Mouse (Mus musculus) liver, embryonic 12.5 days (tissue): ENCODE data around the gene Wnt10b. TPM values are rescaled to one million over a fixed set of nuclear protein-coding genes. Genes with fewer than 3 reads are reported as not detected.

Experiments used
- ATAC-seq: fragments of 200-750 bp; cut with Nextera tagmentation; 2 replicates; pipeline ENCODE4 v1.8.0; 2017; ENCODE audit warnings: moderate number of reproducible peaks, mild to moderate bottlenecking, moderate library complexity
- H3K27ac ChIP-seq: fragments of 300-500 bp; sonication (generic); 2 replicates; pipeline ENCODE4 v1.5.1; 2016; ENCODE audit warnings: mild to moderate bottlenecking
- H3K27me3 ChIP-seq: fragments of 300-500 bp; sonication (generic); replicated peaks from 2 replicates; pipeline ENCODE4 v1.6.1; 2016; ENCODE audit warnings: mild to moderate bottlenecking, moderate library complexity
- H3K36me3 ChIP-seq: fragments of 300-500 bp; sonication (generic); 2 replicates; pipeline ENCODE4 v1.6.1; 2016; ENCODE audit warnings: mild to moderate bottlenecking, moderate library complexity
- H3K4me1 ChIP-seq: fragments of 300-500 bp; sonication (generic); 2 replicates; pipeline ENCODE4 v1.6.1; 2016
- H3K4me2 ChIP-seq: fragments of 300-500 bp; sonication (generic); 2 replicates; pipeline ENCODE4 v1.6.1; 2016; ENCODE audit warnings: mild to moderate bottlenecking, moderate library complexity
- H3K4me3 ChIP-seq: fragments of 300-500 bp; sonication (generic); 2 replicates; pipeline ENCODE4 v1.5.1; 2016; ENCODE audit warnings: mild to moderate bottlenecking, moderate library complexity
- H3K9ac ChIP-seq: fragments of 300-500 bp; sonication (generic); 2 replicates; pipeline ENCODE4 v1.6.1; 2016; ENCODE audit warnings: mild to moderate bottlenecking, moderate library complexity
- H3K9me3 ChIP-seq: fragments of 300-500 bp; sonication (generic); replicated peaks from 2 replicates; pipeline ENCODE4 v1.6.1; 2016; ENCODE audit warnings: mild to moderate bottlenecking, moderate library complexity
- WGBS: fragments of 180-500 bp; shearing (Covaris S2); methylation state at CpG from one replicate; pipeline ENCODE4 v1.1.7; 2016; ENCODE audit not compliant: insufficient replicate concordance; 5-methylcytosine and 5-hydroxymethylcytosine counted together
- polyA plus RNA-seq: library from polyadenylated mRNA; unstranded; fragments of >200 nt; fragmentation: Nextera tagmentation; extraction: Ambion mirVana; gene quantifications from 2 replicates; pipeline ENCODE4 v1.2.1, GENCODE M21; 2016

The Wnt10b gene
- polyA plus RNA-seq, 1 experiment from 2014 or later: not detected

DNA sequence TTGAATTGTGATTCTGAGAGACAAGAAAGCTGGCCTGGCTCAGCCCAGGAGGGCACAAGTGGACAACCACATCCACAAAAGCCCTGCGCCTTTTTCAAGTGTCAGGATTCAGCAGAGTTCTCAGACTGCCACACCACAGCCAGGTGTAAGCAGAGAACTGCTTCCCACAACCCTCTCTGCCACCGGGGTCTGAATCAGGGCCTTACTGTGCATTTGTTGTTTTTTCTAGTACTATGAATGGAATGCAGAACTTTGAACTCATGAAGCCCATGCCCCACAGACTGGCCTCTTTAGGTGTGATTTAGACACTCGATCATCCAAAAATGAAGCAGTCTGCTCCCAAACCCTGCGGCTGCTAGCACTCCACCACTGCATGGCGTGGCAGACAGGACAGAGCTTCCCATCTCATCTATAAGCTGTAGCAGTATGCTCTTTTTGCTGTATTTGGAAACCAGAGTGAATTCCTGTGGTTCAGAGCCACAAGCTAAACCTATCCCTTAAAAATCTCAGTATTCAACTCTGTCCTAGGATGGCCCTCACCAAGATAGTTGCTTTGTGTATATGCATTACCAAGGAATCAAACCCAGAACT lies 43.9 kb downstream of the Wnt10b start:
- H3K9ac ChIP-seq: no peak overlapping the region

DNA sequence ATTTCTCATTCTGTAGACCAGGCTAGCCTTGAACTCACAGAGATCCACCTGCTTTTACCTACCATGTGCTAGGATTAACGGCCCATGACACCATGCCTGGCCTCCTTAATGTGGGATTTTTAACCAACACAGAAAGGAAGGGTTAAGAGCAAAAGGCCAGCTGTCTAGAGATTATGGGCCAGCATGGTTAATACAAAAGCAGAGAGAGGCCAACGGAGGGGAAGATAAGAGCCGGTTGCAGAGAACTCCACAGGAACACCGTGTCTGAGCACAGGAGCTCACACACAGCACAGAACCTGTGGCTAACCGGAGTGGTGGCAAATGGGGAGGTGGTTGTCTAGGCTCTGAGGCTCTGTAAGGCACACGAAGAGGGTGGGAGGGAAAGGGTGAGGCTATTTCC lies 44.6 kb downstream of the Wnt10b start:
- Histone ChIP-seq H3K9ac (no peak overlapping the region), H3K36me3 (peaks cover 20% of the 10 kb centered on the region), H3K9me3 (no peaks in the 10 kb centered on the region), H3K27ac (peak overlapping the region; percentile 32), H3K4me1 (peaks cover 34% of the 10 kb centered on the region), H3K4me3 (no peak overlapping the region), H3K27me3 (peaks cover 15% of the 10 kb centered on the region), H3K4me2 (no peak overlapping the region; the same call in 1 of the 2 replicates)
- peak; percentile 53; the same call in 1 of the 2 replicates for ATAC-seq
- 17% methylated on average over 6 of the region's 6 CpGs for WGBS

More for the DNA sequence above, 43.9 kb downstream of the Wnt10b start:
- H3K27ac ChIP-seq: peak overlapping the region; percentile 32; the same call in 1 of the 2 replicates
- no peaks in the 10 kb centered on the region for H3K9me3 ChIP-seq
- peaks cover 8% of the 10 kb centered on the region for H3K27me3 ChIP-seq
- peaks cover 26% of the 10 kb centered on the region for H3K36me3 ChIP-seq
- peaks cover 33% of the 10 kb centered on the region for H3K4me1 ChIP-seq
- no peak for ATAC-seq
- 69% methylated on average over 5 of the region's 5 CpGs for WGBS
- H3K4me2 ChIP-seq: no peak overlapping the region
- H3K4me3 ChIP-seq: no peak overlapping the region

DNA sequence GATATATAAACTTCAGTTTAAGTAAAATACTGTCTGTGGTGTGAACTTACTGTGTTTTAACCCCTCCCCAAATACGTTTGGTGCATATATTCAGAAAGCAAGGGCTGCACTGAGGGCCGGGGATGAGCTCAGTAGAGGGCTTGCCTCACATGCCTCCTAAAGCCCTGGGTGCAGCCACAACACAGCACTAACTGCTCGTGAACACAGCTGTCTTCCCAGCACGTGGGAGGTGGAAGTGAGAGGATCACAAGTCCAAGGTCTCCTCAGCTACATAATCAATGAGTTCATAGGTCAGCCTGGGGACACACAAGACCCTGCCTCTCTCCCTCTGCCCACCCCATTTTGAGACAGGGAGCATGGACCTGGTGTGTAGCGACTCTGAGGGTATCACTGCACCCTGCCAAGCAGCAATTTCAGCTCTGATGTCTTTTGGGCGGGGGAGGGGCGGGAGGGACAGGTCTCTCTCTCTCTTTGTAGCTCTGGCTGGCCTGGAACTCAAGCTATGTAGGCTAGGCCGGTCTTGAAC lies 45.9 kb downstream of the Wnt10b start:
- no peak for ATAC-seq
- H3K4me1 ChIP-seq: peaks cover 46% of the 10 kb centered on the region
- H3K27ac ChIP-seq: 0 out of 2 replicates have a peak overlapping the region, but pooled peaks have one; percentile 32
- H3K4me3 ChIP-seq: no peak overlapping the region
- H3K36me3 ChIP-seq: peaks cover 13% of the 10 kb centered on the region
- no peak overlapping the region for H3K4me2 ChIP-seq
- H3K27me3 ChIP-seq: peaks cover 25% of the 10 kb centered on the region
- no peak overlapping the region for H3K9ac ChIP-seq
- 57% methylated on average over 8 of the region's 8 CpGs for WGBS
- H3K9me3 ChIP-seq: no peaks in the 10 kb centered on the region

DNA sequence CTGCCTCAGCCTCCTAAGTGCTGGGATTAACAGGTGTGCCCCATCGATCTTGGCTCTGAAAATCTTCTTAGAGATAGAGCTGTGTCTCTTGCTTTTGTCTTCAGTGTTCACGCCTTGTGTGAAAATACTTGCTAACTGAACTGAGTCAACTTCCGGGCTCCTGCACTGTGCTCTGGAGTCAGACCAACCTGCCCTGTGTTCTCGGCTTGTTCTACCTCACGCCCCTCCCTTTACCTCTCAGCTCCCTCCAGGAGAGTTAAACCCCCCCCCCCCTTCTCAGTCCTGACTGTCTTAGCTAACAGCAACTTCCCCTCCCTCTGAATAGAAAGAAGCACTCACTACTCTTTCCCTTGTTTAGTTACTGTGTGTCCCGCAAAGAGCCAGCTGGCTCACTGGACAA lies 47.2 kb downstream of the Wnt10b start:
- ATAC-seq: no peak
- Histone ChIP-seq H3K4me1 (peaks cover 57% of the 10 kb centered on the region), H3K9me3 (no peaks in the 10 kb centered on the region), H3K36me3 (peaks cover 2% of the 10 kb centered on the region), H3K4me2 (no peak overlapping the region), H3K9ac (no peak overlapping the region), H3K27ac (no peak overlapping the region), H3K27me3 (peaks cover 36% of the 10 kb centered on the region), H3K4me3 (no peak overlapping the region)
- whole genome bisulfite sequencing: 52% methylated on average over 6 of the region's 6 CpGs

DNA sequence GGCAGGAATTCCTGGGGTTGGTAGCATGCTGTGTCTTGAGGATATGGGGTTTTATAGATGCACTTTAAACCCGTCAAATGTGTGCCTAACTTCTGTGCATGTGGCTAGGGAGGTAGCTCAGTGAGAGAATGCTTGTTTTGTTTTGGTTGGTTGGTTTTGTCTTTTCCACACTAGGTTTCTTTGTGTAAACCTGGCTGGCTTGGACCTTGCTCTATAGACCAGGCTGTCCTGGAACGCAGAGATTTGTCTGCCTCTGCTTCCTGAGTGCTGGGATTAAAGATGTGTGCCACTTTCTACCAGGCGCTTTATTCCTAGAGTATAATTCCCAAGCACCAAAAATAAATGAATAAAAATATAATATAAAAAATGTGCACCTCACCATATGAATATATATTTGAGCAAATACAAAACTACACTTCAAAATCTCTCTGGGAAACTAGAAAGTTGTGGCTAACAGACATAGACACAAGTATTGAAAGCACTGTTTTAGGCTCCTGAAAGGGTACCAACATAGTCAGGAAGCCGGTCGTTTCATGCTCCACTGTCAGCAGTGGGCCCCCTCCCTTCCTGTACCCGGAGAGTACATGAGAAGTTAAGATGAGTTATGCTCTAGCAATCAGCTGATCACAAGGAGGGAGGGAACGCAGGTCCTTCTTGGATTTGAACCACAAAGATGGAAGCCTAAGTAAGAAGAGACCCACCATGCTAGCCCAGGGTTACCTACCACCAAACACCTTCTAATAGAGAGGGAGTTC lies 48.0 kb downstream of the Wnt10b start:
- H3K4me3 ChIP-seq: no peak overlapping the region
- H3K36me3 ChIP-seq: no peaks in the 10 kb centered on the region
- no peak overlapping the region for H3K27ac ChIP-seq
- ATAC-seq: no peak
- peaks cover 40% of the 10 kb centered on the region for H3K27me3 ChIP-seq
- 44% methylated on average over 7 of the region's 7 CpGs for WGBS
- H3K4me1 ChIP-seq: peaks cover 57% of the 10 kb centered on the region
- no peaks in the 10 kb centered on the region for H3K9me3 ChIP-seq
- no peak overlapping the region for H3K9ac ChIP-seq
- no peak overlapping the region for H3K4me2 ChIP-seq

DNA sequence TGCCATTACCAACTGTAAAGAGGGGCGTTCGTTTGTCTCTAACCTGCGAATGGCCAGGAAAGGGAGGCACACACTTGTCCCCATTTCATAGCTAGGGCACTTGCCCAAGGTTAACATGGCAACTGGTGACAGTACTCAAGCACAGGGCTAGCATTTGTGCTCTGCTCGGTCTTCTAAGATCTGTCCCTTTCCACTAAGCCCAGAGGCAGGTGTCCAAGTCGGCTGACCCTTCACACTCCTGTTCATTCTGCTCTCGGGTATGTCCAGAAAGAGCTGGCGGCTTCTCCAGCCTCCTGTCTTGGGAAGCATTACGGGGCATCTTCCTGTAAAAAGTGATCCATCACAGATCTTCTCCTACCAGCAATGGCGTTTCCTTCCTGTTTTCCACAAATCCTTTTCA lies 49.6 kb downstream of the Wnt10b start:
- Histone ChIP-seq H3K27me3 (peaks cover 55% of the 10 kb centered on the region), H3K4me2 (peak overlapping the region; percentile 88), H3K4me1 (peaks cover 53% of the 10 kb centered on the region), H3K36me3 (no peaks in the 10 kb centered on the region), H3K4me3 (peak overlapping the region; percentile 64; the same call in 1 of the 2 replicates), H3K27ac (no peak overlapping the region), H3K9ac (no peak overlapping the region), H3K9me3 (no peaks in the 10 kb centered on the region)
- ATAC-seq: peak; percentile 1; the same call in 1 of the 2 replicates
- 18% methylated on average over 9 of the region's 9 CpGs for WGBS

DNA sequence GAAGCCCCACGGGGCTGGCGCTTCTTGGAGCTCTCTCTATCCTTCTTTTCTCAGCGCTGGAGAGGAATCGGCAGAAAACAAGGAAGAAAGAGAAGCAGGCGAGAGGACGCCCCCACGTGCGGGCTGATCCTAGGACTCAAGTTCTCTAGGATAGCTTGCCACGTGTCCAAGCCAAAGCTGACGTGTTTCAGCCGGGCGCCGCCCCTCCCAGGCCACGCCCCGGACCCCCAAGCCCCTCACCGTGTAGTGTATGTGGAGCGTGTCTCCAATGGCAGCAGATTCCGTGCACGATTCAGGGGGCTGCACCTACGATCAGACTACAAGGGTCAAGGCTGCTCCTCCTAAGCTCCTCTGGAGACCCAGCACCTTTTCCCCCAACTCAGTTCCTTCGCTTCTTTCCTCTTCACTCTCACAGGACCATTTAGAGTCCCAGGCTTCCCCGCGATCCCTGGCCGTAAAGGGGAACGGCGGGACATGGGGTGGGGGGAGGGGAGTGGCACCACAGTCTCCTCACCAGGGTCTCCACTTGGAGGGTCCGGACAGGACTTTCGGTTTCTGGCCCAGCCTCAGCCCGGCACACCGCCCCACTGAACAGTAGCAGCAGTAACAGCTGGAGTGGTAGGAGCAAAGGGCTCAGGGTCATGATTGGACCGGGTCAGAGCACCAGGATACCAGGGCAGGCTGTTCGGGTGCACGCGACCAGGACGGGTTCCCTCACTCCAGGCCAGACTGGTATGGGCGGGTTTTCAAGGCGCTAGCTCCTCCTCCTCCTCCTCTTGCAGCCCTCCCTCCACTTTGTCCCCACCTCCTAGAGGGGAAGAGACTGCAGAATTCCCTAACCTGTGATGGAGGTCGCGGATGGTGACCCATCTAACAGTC lies 50.3 kb downstream of the Wnt10b start, which contains the start of gene Fkbp11:
Gene Fkbp11 (minus strand): TSS at position 756 of the 879 bp plus-strand sequence.
- Histone ChIP-seq H3K4me3 (peak within 1 kb of the TSS; percentile 64), H3K4me2 (peak within 1 kb of the TSS; percentile 88), H3K27ac (peak within 1 kb of the TSS; percentile 45), H3K9ac (peak within 1 kb of the TSS; percentile 70), H3K36me3 (no peaks in the 10 kb centered on the region), H3K4me1 (peaks cover 51% of the 10 kb centered on the region), H3K9me3 (no peaks in the 10 kb centered on the region), H3K27me3 (peaks cover 57% of the 10 kb centered on the region)
- peak; percentile 75 for ATAC-seq
- WGBS: under 1% methylated on average over 39 of the region's 39 CpGs

DNA sequence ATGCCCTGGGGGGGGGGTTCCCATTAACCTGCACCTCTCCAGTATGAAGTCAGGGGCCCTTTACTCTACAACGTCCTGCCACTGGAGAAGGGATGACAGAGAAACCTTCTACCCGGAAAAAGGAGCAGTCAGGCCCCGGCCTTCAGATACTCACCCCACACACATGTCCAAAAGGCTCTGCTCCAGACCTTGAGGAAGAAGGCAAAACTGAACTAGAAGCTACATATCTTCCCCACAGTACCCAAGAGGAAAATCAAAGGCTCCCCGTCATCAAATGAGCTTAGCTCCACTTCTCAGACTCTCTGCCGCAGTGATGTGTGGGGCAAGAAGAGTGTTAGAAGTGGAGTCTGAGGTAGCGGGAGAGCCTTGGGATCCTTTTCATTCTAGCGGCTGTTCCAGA lies 51.2 kb downstream of the Wnt10b start:
- Histone ChIP-seq H3K36me3 (no peaks in the 10 kb centered on the region), H3K27me3 (peaks cover 65% of the 10 kb centered on the region), H3K4me2 (peak overlapping the region; percentile 88), H3K4me3 (peak overlapping the region; percentile 64), H3K9ac (peak overlapping the region; percentile 70), H3K4me1 (peaks cover 42% of the 10 kb centered on the region), H3K9me3 (no peaks in the 10 kb centered on the region), H3K27ac (no peak overlapping the region)
- no peak for ATAC-seq
- 55% methylated on average over 7 of the region's 7 CpGs for WGBS

DNA sequence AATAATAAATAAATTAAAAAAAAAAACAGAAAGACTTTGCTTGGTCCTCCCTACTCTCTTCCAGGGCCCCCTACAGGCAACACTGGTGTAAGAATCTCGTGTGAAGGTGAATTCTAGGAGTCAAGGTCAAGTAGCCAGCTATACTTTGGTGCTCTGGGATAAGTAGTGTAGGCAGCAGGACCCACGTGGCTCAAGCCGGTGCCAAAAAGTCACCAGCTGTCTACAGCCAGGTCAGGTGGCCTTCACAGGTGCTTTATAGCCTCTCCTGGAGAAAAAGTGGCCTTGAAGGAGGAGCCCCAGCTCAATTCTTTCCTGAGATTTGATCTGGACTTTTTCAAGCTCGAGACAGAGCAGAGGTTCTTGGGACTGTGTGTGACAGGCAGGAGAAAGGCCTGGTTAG lies 51.9 kb downstream of the Wnt10b start:
- Histone ChIP-seq H3K4me1 (peaks cover 42% of the 10 kb centered on the region), H3K27ac (no peak overlapping the region), H3K9ac (no peak overlapping the region), H3K4me3 (no peak overlapping the region), H3K9me3 (no peaks in the 10 kb centered on the region), H3K27me3 (peaks cover 72% of the 10 kb centered on the region), H3K4me2 (peak overlapping the region; percentile 88), H3K36me3 (no peaks in the 10 kb centered on the region)
- no peak for ATAC-seq
- WGBS: 64% methylated on average over 4 of the region's 4 CpGs

DNA sequence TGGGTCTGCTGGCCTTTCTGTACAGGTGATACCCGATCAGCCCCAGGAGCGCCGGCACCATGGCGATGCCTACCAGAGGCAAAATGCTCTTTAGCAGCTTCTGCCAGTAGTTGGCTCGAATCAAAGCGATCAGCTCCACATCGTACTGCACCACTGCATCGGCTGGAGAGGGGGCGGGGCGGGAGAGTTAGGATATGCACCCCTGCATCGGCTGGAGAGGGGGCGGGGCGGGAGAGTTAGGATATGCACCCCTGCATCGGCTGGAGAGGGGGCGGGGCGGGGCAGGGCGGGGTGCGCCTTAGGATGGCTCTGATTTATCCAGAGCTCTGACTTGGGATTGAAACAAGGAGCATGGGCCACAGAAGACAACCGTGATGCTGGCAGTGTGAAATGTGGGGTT lies 53.5 kb downstream of the Wnt10b start:
- no peak overlapping the region for H3K4me2 ChIP-seq
- H3K9ac ChIP-seq: no peak overlapping the region

DNA sequence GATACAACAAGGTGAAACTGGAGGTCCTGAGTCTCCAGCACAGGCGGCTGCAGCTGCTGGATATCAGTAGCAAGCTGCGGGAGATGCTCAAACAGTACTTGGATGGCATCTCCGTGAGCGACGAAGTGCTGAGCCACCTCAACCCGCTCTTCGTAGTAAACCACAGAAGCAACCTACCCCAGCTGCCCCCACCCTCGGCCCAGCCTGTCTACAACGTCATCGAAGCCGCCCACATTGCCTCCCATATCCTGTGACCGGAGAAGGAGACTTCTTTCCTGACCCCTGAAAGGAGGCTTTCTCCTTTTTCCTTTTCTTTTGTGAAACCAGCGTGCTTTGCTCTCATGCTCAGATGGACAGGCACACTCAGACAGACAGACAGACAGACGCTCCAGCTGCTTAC lies 55.1 kb downstream of the Wnt10b start:
- no peak overlapping the region for H3K27ac ChIP-seq
- 26% methylated on average over 14 of the region's 14 CpGs for WGBS
- H3K9me3 ChIP-seq: no peaks in the 10 kb centered on the region
- peaks cover 33% of the 10 kb centered on the region for H3K4me1 ChIP-seq
- H3K4me3 ChIP-seq: no peak overlapping the region
- H3K9ac ChIP-seq: no peak overlapping the region
- no peak for ATAC-seq
- H3K36me3 ChIP-seq: no peaks in the 10 kb centered on the region
- peak overlapping the region; percentile 17 for H3K4me2 ChIP-seq
- H3K27me3 ChIP-seq: peaks cover 66% of the 10 kb centered on the region

More for the DNA sequence above, 53.5 kb downstream of the Wnt10b start:
- Histone ChIP-seq H3K4me3 (no peak overlapping the region), H3K9me3 (no peaks in the 10 kb centered on the region), H3K4me1 (peaks cover 39% of the 10 kb centered on the region), H3K27me3 (peaks cover 74% of the 10 kb centered on the region), H3K27ac (no peak overlapping the region), H3K36me3 (no peaks in the 10 kb centered on the region)
- ATAC-seq: no peak
- 47% methylated on average over 19 of the region's 19 CpGs for WGBS
